ENCODE assay signal across 25 mouse cellular contexts in genomic region chr9:48995735-48996134, GRCm38 (mm10). TPM values are rescaled to one million over a fixed set of nuclear protein-coding genes. Genes with fewer than 3 reads are reported as not detected.
DNase-seq lines count a peak whose midpoint lies in the region; ATAC-seq and TF ChIP-seq lines count a peak whose summit lies in the region.
"Had no signal": no experiment of that assay in that cellular context is flagged by ENCODE, and none has a peak within 500 bp of the region (broad histone marks: within the 10 kb centered on the region; RNA-seq: fewer than 3 reads in every experiment).

No protein-coding gene starts in this region.

- no peak overlapping the region for H3K4me2 ChIP-seq in forebrain, postnatal 0 days (ENCODE audit: low read depth)
- no peak overlapping the region for H3K4me2 ChIP-seq in forebrain, embryonic 14.5 days (ENCODE audit: low read length)
- no peak overlapping the region for H3K4me2 ChIP-seq in liver, embryonic 14.5 days (ENCODE audit: low read depth)
- no peak overlapping the region for H3K4me2 ChIP-seq in liver, embryonic 12.5 days
- H3K4me2 ChIP-seq: hindbrain, embryonic 14.5 days; limb, embryonic 15.5 days; lung, embryonic 15.5 days; neural tube, embryonic 12.5 days; stomach, embryonic 15.5 days had no signal

- H3K9me3 ChIP-seq in forebrain, postnatal 0 days (ENCODE audit: low read length), result no peaks in the 10 kb centered on the region
- no peaks in the 10 kb centered on the region for H3K9me3 ChIP-seq in forebrain, embryonic 14.5 days (replicated peaks; ENCODE audit: control insufficient read depth, low read length)
- no peaks in the 10 kb centered on the region for H3K9me3 ChIP-seq in liver, embryonic 14.5 days (ENCODE audit: control insufficient read depth, low read length)
- no peaks in the 10 kb centered on the region for H3K9me3 ChIP-seq in liver, embryonic 12.5 days (replicated peaks)
- H3K9me3 ChIP-seq: limb, embryonic 15.5 days; lung, embryonic 15.5 days; neural tube, embryonic 12.5 days; stomach, embryonic 15.5 days had no signal

- H3K4me1 ChIP-seq in forebrain, postnatal 0 days (ENCODE audit: insufficient read depth), result no peaks in the 10 kb centered on the region
- H3K4me1 ChIP-seq in forebrain, embryonic 14.5 days (ENCODE audit: control insufficient read depth, insufficient read depth, low read length), result no peaks in the 10 kb centered on the region
- H3K4me1 ChIP-seq in liver, embryonic 14.5 days (replicated peaks; ENCODE audit: control insufficient read depth in 2 of 2, insufficient read depth in 2 of 2, low read length in 1 of 2), result no peaks in the 10 kb centered on the region
- no peaks in the 10 kb centered on the region for H3K4me1 ChIP-seq in liver, embryonic 12.5 days
- H3K4me1 ChIP-seq: limb, embryonic 15.5 days; lung, embryonic 15.5 days; stomach, embryonic 15.5 days had no signal

- DNase-seq in forebrain, postnatal 0 days, result no peak
- no peak for DNase-seq in forebrain, embryonic 14.5 days (ENCODE audit: low spot score)
- DNase-seq in liver, embryonic 14.5 days (ENCODE audit: low read depth in 3 of 3, low spot score in 3 of 3), result no peak
- DNase-seq in ES-CJ7 (ENCODE audit: low read depth, low spot score), result peak; percentile 35
- peak; percentile 14 for DNase-seq in splenic B cell, adult 2 months (ENCODE audit: low read depth, low spot score)
- no peak for DNase-seq in cerebellum, postnatal 36 days
- no peak for DNase-seq in frontal cortex, postnatal 25 days (ENCODE audit: low spot score in 2 of 2)
- DNase-seq: adrenal gland, postnatal 25 days; cerebellum, adult 2 months; gastrocnemius, postnatal 14 days; kidney, adult 8-10 months; kidney, postnatal 4 days; spleen, adult 18-20 months had no signal

- TF ChIP-seq EP300 in liver, embryonic 14.5 days (IDR thresholded peaks at IDR 0.05; ENCODE audit: low read depth), result no peak

- ATAC-seq in forebrain, postnatal 0 days, result no peak
- no peak for ATAC-seq in forebrain, embryonic 14.5 days
- no peak for ATAC-seq in liver, embryonic 14.5 days (ENCODE audit: insufficient read depth)
- no peak for ATAC-seq in liver, embryonic 12.5 days

- no peak overlapping the region for H3K4me3 ChIP-seq in forebrain, postnatal 0 days (ENCODE audit: low read depth, low read length)
- H3K4me3 ChIP-seq in forebrain, embryonic 14.5 days (ENCODE audit: low read depth, low read length), result no peak overlapping the region
- H3K4me3 ChIP-seq in liver, embryonic 14.5 days (ENCODE audit: insufficient read depth in 1 of 2, low read depth in 2 of 2, low read length in 2 of 2), result no peak overlapping the region
- no peak overlapping the region for H3K4me3 ChIP-seq in liver, embryonic 12.5 days
- H3K4me3 ChIP-seq: limb, embryonic 15.5 days; lung, embryonic 15.5 days; neural tube, embryonic 12.5 days; stomach, embryonic 15.5 days had no signal

- H3K9ac ChIP-seq in forebrain, postnatal 0 days, result no peak overlapping the region
- no peak overlapping the region for H3K9ac ChIP-seq in forebrain, embryonic 14.5 days (ENCODE audit: low read length)
- no peak overlapping the region for H3K9ac ChIP-seq in liver, embryonic 14.5 days (replicated peaks)
- H3K9ac ChIP-seq in liver, embryonic 12.5 days, result no peak overlapping the region
- H3K9ac ChIP-seq: hindbrain, embryonic 14.5 days; limb, embryonic 15.5 days; lung, embryonic 15.5 days; neural tube, embryonic 12.5 days; stomach, embryonic 15.5 days had no signal

- 100% methylated on average over 1 of the region's 1 CpGs for WGBS in forebrain, postnatal 0 days
- 100% methylated on average over 1 of the region's 1 CpGs for WGBS in forebrain, embryonic 14.5 days
- WGBS in liver, embryonic 14.5 days (ENCODE audit: insufficient replicate concordance), result 71% methylated on average over 1 of the region's 1 CpGs
- WGBS in liver, embryonic 12.5 days (ENCODE audit: insufficient replicate concordance), result 77% methylated on average over 1 of the region's 1 CpGs

- 0 out of 2 replicates have a peak, but pooled peaks have one; percentile 10 for TF ChIP-seq CTCF in forebrain, postnatal 0 days (IDR thresholded peaks at IDR 0.05; ENCODE audit: low read depth)
- peak; percentile 32; the same call in 1 of the 2 replicates for TF ChIP-seq CTCF in liver, embryonic 14.5 days (IDR thresholded peaks at IDR 0.05; ENCODE audit: low read depth)

- no peaks in the 10 kb centered on the region for H3K27me3 ChIP-seq in forebrain, postnatal 0 days (ENCODE audit: insufficient read depth, low read length)
- no peaks in the 10 kb centered on the region for H3K27me3 ChIP-seq in forebrain, embryonic 14.5 days (replicated peaks; ENCODE audit: control insufficient read depth, insufficient read depth, low read length)
- H3K27me3 ChIP-seq in liver, embryonic 14.5 days (ENCODE audit: control insufficient read depth, insufficient read depth, low read length), result no peaks in the 10 kb centered on the region
- no peaks in the 10 kb centered on the region for H3K27me3 ChIP-seq in liver, embryonic 12.5 days (replicated peaks)
- no peaks in the 10 kb centered on the region for H3K27me3 ChIP-seq in splenic B cell, adult 2 months (ENCODE audit: control insufficient read depth, insufficient read depth, low read length, poor library complexity, severe bottlenecking)
- H3K27me3 ChIP-seq: limb, embryonic 15.5 days; lung, embryonic 15.5 days; neural tube, embryonic 12.5 days; stomach, embryonic 15.5 days had no signal

- H3K27ac ChIP-seq in forebrain, postnatal 0 days (ENCODE audit: low read depth, low read length), result no peak overlapping the region
- no peak overlapping the region for H3K27ac ChIP-seq in forebrain, embryonic 14.5 days (ENCODE audit: low read depth, low read length)
- H3K27ac ChIP-seq in liver, embryonic 14.5 days, result no peak overlapping the region
- H3K27ac ChIP-seq in liver, embryonic 12.5 days, result no peak overlapping the region
- H3K27ac ChIP-seq: hindbrain, embryonic 14.5 days; limb, embryonic 15.5 days; lung, embryonic 15.5 days; neural tube, embryonic 12.5 days; stomach, embryonic 15.5 days had no signal

- no peaks in the 10 kb centered on the region; the same call in 1 of the 2 replicates for H3K36me3 ChIP-seq in forebrain, postnatal 0 days (ENCODE audit: insufficient read depth)
- H3K36me3 ChIP-seq in forebrain, embryonic 14.5 days (ENCODE audit: control insufficient read depth, insufficient read depth, low read length), result peaks cover 15% of the 10 kb centered on the region; the same call in 1 of the 2 replicates
- H3K36me3 ChIP-seq in liver, embryonic 14.5 days (replicated peaks; ENCODE audit: control insufficient read depth, insufficient read depth, low read depth), result no peaks in the 10 kb centered on the region
- 0 out of 2 replicates have a peak, but pooled peaks cover 8% of the 10 kb centered on the region for H3K36me3 ChIP-seq in liver, embryonic 12.5 days
- H3K36me3 ChIP-seq in splenic B cell, adult 2 months (ENCODE audit: control insufficient read depth, insufficient read depth, low read length, poor library complexity, severe bottlenecking), result no peaks in the 10 kb centered on the region
- H3K36me3 ChIP-seq: stomach, embryonic 15.5 days had no signal

RNA-seq across cellular contexts. Expression of gene Usp28, which starts 10.6 kb away (rescaled TPM):
- 18.0 and 20.2 TPM in 2 replicates for total RNA-seq in forebrain, postnatal 0 days (2014; rRNA removed)
- 8.3 and 12.7 TPM in 2 replicates for polyA plus RNA-seq in forebrain, postnatal 0 days (2015; fragmentation: Nextera tagmentation; extraction: Ambion mirVana)
- polyA plus RNA-seq in forebrain, embryonic 14.5 days (2014; fragmentation: Nextera tagmentation; extraction: Ambion mirVana), result 19.5 and 27.4 TPM in 2 replicates
- polyA plus RNA-seq in liver, embryonic 14.5 days (2012; rRNA removed), result 2.4 and 3.0 TPM in 2 replicates
- polyA plus RNA-seq in liver, embryonic 14.5 days (2014; fragmentation: Nextera tagmentation; extraction: Ambion mirVana), result 4.1 and 4.5 TPM in 2 replicates
- polyA plus RNA-seq in liver, embryonic 12.5 days (2016; fragmentation: Nextera tagmentation; extraction: Ambion mirVana), result 8.7 and 10.8 TPM in 2 replicates

RNA-seq across cellular contexts. Expression of gene Htr3b, which starts 30.9 kb away (rescaled TPM):
- 0.10 TPM in 1 of 2 replicates, not detected in the other for total RNA-seq in forebrain, postnatal 0 days (2014; rRNA removed)
- polyA plus RNA-seq in forebrain, postnatal 0 days (2015; fragmentation: Nextera tagmentation; extraction: Ambion mirVana), result 0.09 TPM in 1 of 2 replicates, not detected in the other
- not detected in 2 replicates for polyA plus RNA-seq in forebrain, embryonic 14.5 days (2014; fragmentation: Nextera tagmentation; extraction: Ambion mirVana)
- 0.01 TPM in 1 of 2 replicates, not detected in the other for polyA plus RNA-seq in liver, embryonic 14.5 days (2012; rRNA removed)
- not detected in 2 replicates for polyA plus RNA-seq in liver, embryonic 14.5 days (2014; fragmentation: Nextera tagmentation; extraction: Ambion mirVana)
- polyA plus RNA-seq in liver, embryonic 12.5 days (2016; fragmentation: Nextera tagmentation; extraction: Ambion mirVana), result not detected in 2 replicates
- total RNA-seq: ES-E14; gastrocnemius, postnatal 14 days; heart, postnatal 25 days; layer of hippocampus, postnatal 25 days; left cerebral cortex, postnatal 25 days; megakaryocyte-erythroid progenitor cell, adult 5-6 weeks; monocyte, adult 5-6 weeks had no signal
- polyA plus RNA-seq: cerebellum, adult 2 months; limb, embryonic 15.5 days had no signal

RNA-seq across cellular contexts. Expression of gene Zw10, which starts 59.7 kb away (rescaled TPM):
- 15.2 and 18.6 TPM in 2 replicates for total RNA-seq in forebrain, postnatal 0 days (2014; rRNA removed)
- 12.3 and 16.1 TPM in 2 replicates for polyA plus RNA-seq in forebrain, postnatal 0 days (2015; fragmentation: Nextera tagmentation; extraction: Ambion mirVana)
- 31.7 and 33.0 TPM in 2 replicates for polyA plus RNA-seq in forebrain, embryonic 14.5 days (2014; fragmentation: Nextera tagmentation; extraction: Ambion mirVana)
- polyA plus RNA-seq in liver, embryonic 14.5 days (2012; rRNA removed), result 11.7 and 18.1 TPM in 2 replicates
- 22.7 and 23.8 TPM in 2 replicates for polyA plus RNA-seq in liver, embryonic 14.5 days (2014; fragmentation: Nextera tagmentation; extraction: Ambion mirVana)
- polyA plus RNA-seq in liver, embryonic 12.5 days (2016; fragmentation: Nextera tagmentation; extraction: Ambion mirVana), result 32.7 and 32.8 TPM in 2 replicates

Comparison
In these comparisons a context has a peak if more than half of its experiments do, and no peak if none do; other contexts are left out.
1. DNase-seq: peak in ES-CJ7 (single experiment) and splenic B cell, adult 2 months (single experiment); none in forebrain, postnatal 0 days (single experiment), forebrain, embryonic 14.5 days (single experiment), liver, embryonic 14.5 days (0 of 3), cerebellum, postnatal 36 days (0 of 2) and frontal cortex, postnatal 25 days (0 of 2).